Mouse (Mus musculus): ENCODE results near the gene Olfr827. TPM values are rescaled to one million over a fixed set of nuclear protein-coding genes. Genes with fewer than 3 reads are reported as not detected.

The Olfr827 gene
- polyA plus RNA-seq (2012; rRNA removed; ENCODE audit: low replicate concordance): not detected in 2 replicates

GRCm38 (mm10) chr10:130214303-130214702 is at the start of gene Olfr827:
Olfr827 (minus strand) TSS chr10:130214403.

DNA sequence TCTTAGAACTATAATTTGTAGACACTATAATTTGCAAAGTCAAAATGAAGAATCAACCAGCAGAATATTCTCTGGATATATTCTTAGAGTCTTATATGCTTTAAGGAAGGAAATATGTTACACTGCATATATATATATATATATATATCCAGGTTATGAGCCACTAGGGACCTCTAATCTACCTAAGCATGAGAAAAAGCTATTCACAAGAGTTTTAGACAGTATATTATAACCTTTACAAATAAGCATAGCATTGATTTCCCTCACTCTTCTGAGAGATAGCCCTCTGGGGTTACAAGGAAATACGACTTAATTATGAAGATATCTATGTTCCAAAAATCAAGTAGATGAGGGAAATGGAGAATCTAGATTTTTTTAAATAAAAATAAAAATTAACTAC is 30.1 kb downstream of the Olfr827 start, which contains the start of gene Olfr826:
TSS of gene Olfr826 (minus strand) at position 101 of the 400 bp plus-strand sequence.

GRCm38 (mm10) chr10:130166666-130167065 is 47.5 kb downstream of the Olfr827 start, which contains the start of gene Olfr825:
Olfr825 (minus strand) TSS chr10:130166766.

Other genes starting within 250 kb of the Olfr827 start
- gene Olfr819, start 247.1 kb downstream of the Olfr827 start, polyA plus RNA-seq (2012; rRNA removed; ENCODE audit: low replicate concordance): not detected in 2 replicates
- gene Olfr247, start 238.3 kb downstream of the Olfr827 start, polyA plus RNA-seq (2012; rRNA removed; ENCODE audit: low replicate concordance): not detected in 2 replicates
- gene Gm10310, start 229.3 kb downstream of the Olfr827 start, polyA plus RNA-seq (2012; rRNA removed; ENCODE audit: low replicate concordance): not detected in 2 replicates
- gene Olfr820, start 201.8 kb downstream of the Olfr827 start, polyA plus RNA-seq (2012; rRNA removed; ENCODE audit: low replicate concordance): not detected in 2 replicates
- gene Olfr821, start 184.1 kb downstream of the Olfr827 start, polyA plus RNA-seq (2012; rRNA removed; ENCODE audit: low replicate concordance): not detected in 2 replicates
- gene Olfr822, start 143.2 kb downstream of the Olfr827 start, polyA plus RNA-seq (2012; rRNA removed; ENCODE audit: low replicate concordance): not detected in 2 replicates
- not detected in 2 replicates for gene Olfr823, start 99.0 kb downstream of the Olfr827 start, polyA plus RNA-seq (2012; rRNA removed; ENCODE audit: low replicate concordance)
- not detected in 2 replicates for gene Olfr824, start 84.4 kb downstream of the Olfr827 start, polyA plus RNA-seq (2012; rRNA removed; ENCODE audit: low replicate concordance)
- not detected in 2 replicates for gene Olfr825, start 47.6 kb downstream of the Olfr827 start, polyA plus RNA-seq (2012; rRNA removed; ENCODE audit: low replicate concordance)
- not detected in 2 replicates for gene Olfr826, start 30.2 kb downstream of the Olfr827 start, polyA plus RNA-seq (2012; rRNA removed; ENCODE audit: low replicate concordance)
- gene Neurod4, start 65.8 kb upstream of the Olfr827 start, polyA plus RNA-seq (2012; rRNA removed; ENCODE audit: low replicate concordance): not detected in 2 replicates
- 0.08 TPM in 1 of 2 replicates, not detected in the other for gene Tespa1, start 108.5 kb upstream of the Olfr827 start, polyA plus RNA-seq (2012; rRNA removed; ENCODE audit: low replicate concordance)
- gene Vmn2r84, start 179.9 kb upstream of the Olfr827 start, polyA plus RNA-seq (2012; rRNA removed; ENCODE audit: low replicate concordance): not detected in 2 replicates
- gene Vmn2r85, start 215.3 kb upstream of the Olfr827 start, polyA plus RNA-seq (2012; rRNA removed; ENCODE audit: low replicate concordance): not detected in 2 replicates
- not detected in 2 replicates for gene Vmn2r86, start 241.6 kb upstream of the Olfr827 start, polyA plus RNA-seq (2012; rRNA removed; ENCODE audit: low replicate concordance)